Mouse (Mus musculus) gastrocnemius, postnatal 36 days (tissue): ENCODE results near the gene Olfr741. TPM values are rescaled to one million over a fixed set of nuclear protein-coding genes. Genes with fewer than 3 reads are reported as not detected.

Experiments used
- DNase-seq, 2 experiments: peaks; one replicate each; pipeline ENCODE4 v3.0.0; 2022
- intact Hi-C: fragments of 180-260 bp; cut with DNase I; formaldehyde crosslinking; loops from one replicate; pipeline ENCODE4 v1.15.1; 2025
- long read RNA-seq, 2 experiments: library from polyadenylated mRNA; stranded (forward); transcript quantifications; one replicate each; pipeline ENCODE4 v2.0.0; 2021
- total RNA-seq, 2 experiments: library from RNA; stranded (reverse); gene quantifications; 2 replicates each; pipeline ENCODE4 v1.2.3; 2021

Olfr741 gene
- not detected for total RNA-seq
- long read RNA-seq, experiment 1, result 0 reads
- long read RNA-seq, experiment 2, result 0 reads

- intact Hi-C loops, result no loop called here
- no peak for DNase-seq
Observed at GRCm38 (mm10) chr14:50472438-50472837, at the start of gene Olfr741. Gene Olfr741 (plus strand): TSS chr14:50472738.

GRCm38 (mm10) chr14:50445245-50445644 lies 27.3 kb upstream of the Olfr741 start, which contains the start of gene Olfr740:
Gene Olfr740 (plus strand): TSS chr14:50445545.
- intact Hi-C loops, result no loop called here

GRCm38 (mm10) chr14:50478406-50478805 lies 5.9 kb downstream of the Olfr741 start:
- DNase-seq, result no peak
- intact Hi-C loops, result no loop called here

More at GRCm38 (mm10) chr14:50445245-50445644, 27.3 kb upstream of the Olfr741 start, which contains the start of gene Olfr740:
- DNase-seq, result no peak

- intact Hi-C loops, result no loop called here
- no peak for DNase-seq
Observed at GRCm38 (mm10) chr14:50503300-50503699, 30.8 kb downstream of the Olfr741 start, which contains the start of gene Olfr742. Gene Olfr742 (plus strand): TSS chr14:50503600.

- no peak for DNase-seq
- intact Hi-C loops, result no loop called here
Observed at GRCm38 (mm10) chr14:50521539-50521938, 49.0 kb downstream of the Olfr741 start, which contains the start of gene Olfr743. Gene Olfr743 (plus strand): TSS chr14:50521839.

Other genes starting within 250 kb of the Olfr741 start
- gene Olfr731, start 230.9 kb upstream of the Olfr741 start, total RNA-seq, result not detected
- not detected for gene Olfr732, start 188.5 kb upstream of the Olfr741 start, total RNA-seq
- gene Olfr733, start 171.2 kb upstream of the Olfr741 start, total RNA-seq, result not detected
- not detected for gene Olfr734, start 146.0 kb upstream of the Olfr741 start, total RNA-seq
- not detected for gene Olfr735, start 123.9 kb upstream of the Olfr741 start, total RNA-seq
- under 1 TPM in 1 of 2 experiments, not detected in 1; 0.08 TPM for gene Tlr11, start 114.8 kb upstream of the Olfr741 start, total RNA-seq
- not detected for gene Olfr736, start 91.6 kb upstream of the Olfr741 start, total RNA-seq
- gene Olfr738, start 65.2 kb upstream of the Olfr741 start, total RNA-seq, result not detected
- not detected for gene Olfr739, start 54.1 kb upstream of the Olfr741 start, total RNA-seq
- gene Olfr740, start 27.2 kb upstream of the Olfr741 start, total RNA-seq, result not detected
- not detected for gene Olfr742, start 30.9 kb downstream of the Olfr741 start, total RNA-seq
- not detected for gene Olfr743, start 49.1 kb downstream of the Olfr741 start, total RNA-seq
- gene Olfr744, start 142.1 kb downstream of the Olfr741 start, total RNA-seq, result not detected
- not detected for gene Olfr745, start 166.7 kb downstream of the Olfr741 start, total RNA-seq
- not detected for gene Olfr746, start 174.3 kb downstream of the Olfr741 start, total RNA-seq
- not detected for gene Olfr747, start 220.5 kb downstream of the Olfr741 start, total RNA-seq
- gene Olfr748, start 234.6 kb downstream of the Olfr741 start, total RNA-seq, result not detected